Mouse (Mus musculus): ENCODE measurements around the gene Msi1. TPM values are rescaled to one million over a fixed set of nuclear protein-coding genes. Genes with fewer than 3 reads are reported as not detected.

Msi1 gene
- polyA plus RNA-seq, 1 experiment from 2014 or later = 34.0 TPM

GRCm38 (mm10) chr5:115473191-115473590 is 43.8 kb downstream of the Msi1 start:
- 79% methylated on average over 10 of the region's 10 CpGs for WGBS
- Histone ChIP-seq H3K36me3 (ENCODE audit: control insufficient read depth, insufficient read depth, low read length) (no peaks in the 10 kb centered on the region; the same call in 1 of the 2 replicates), H3K27me3 (ENCODE audit: control insufficient read depth, insufficient read depth, low read length) (no peaks in the 10 kb centered on the region), H3K4me1 (ENCODE audit: control insufficient read depth, insufficient read depth, low read length) (0 out of 2 replicates have a peak, but pooled peaks cover 4% of the 10 kb centered on the region), H3K27ac (ENCODE audit: low read depth, low read length) (no peak overlapping the region), H3K9ac (ENCODE audit: low read depth, low read length) (no peak overlapping the region), H3K4me3 (ENCODE audit: low read length) (no peak overlapping the region), H3K4me2 (replicated peaks; ENCODE audit: low read depth, low read length) (no peak overlapping the region), H3K9me3 (ENCODE audit: control insufficient read depth, low read length) (no peaks in the 10 kb centered on the region)
- no peak for ATAC-seq (ENCODE audit: low FRiP score, low TSS enrichment)

GRCm38 (mm10) chr5:115474174-115474828 is 44.9 kb downstream of the Msi1 start:
- Histone ChIP-seq H3K9me3 (ENCODE audit: control insufficient read depth, low read length) (no peaks in the 10 kb centered on the region), H3K27ac (ENCODE audit: low read depth, low read length) (no peak overlapping the region), H3K9ac (ENCODE audit: low read depth, low read length) (no peak overlapping the region), H3K4me3 (ENCODE audit: low read length) (no peak overlapping the region), H3K27me3 (ENCODE audit: control insufficient read depth, insufficient read depth, low read length) (no peaks in the 10 kb centered on the region), H3K4me2 (replicated peaks; ENCODE audit: low read depth, low read length) (no peak overlapping the region), H3K36me3 (ENCODE audit: control insufficient read depth, insufficient read depth, low read length) (peaks cover 1% of the 10 kb centered on the region; the same call in 1 of the 2 replicates), H3K4me1 (ENCODE audit: control insufficient read depth, insufficient read depth, low read length) (0 out of 2 replicates have a peak, but pooled peaks cover 4% of the 10 kb centered on the region)
- 57% methylated on average over 22 of the region's 22 CpGs for WGBS
- no peak for ATAC-seq (ENCODE audit: low FRiP score, low TSS enrichment)

GRCm38 (mm10) chr5:115475337-115476106 is 46.1 kb downstream of the Msi1 start:
- WGBS = 19% methylated on average over 22 of the region's 22 CpGs
- Histone ChIP-seq H3K4me3 (ENCODE audit: low read length) (peak overlapping the region; percentile 29), H3K9ac (ENCODE audit: low read depth, low read length) (peak overlapping the region; percentile 40; the same call in 1 of the 2 replicates), H3K9me3 (ENCODE audit: control insufficient read depth, low read length) (no peaks in the 10 kb centered on the region), H3K36me3 (ENCODE audit: control insufficient read depth, insufficient read depth, low read length) (peaks cover 5% of the 10 kb centered on the region; the same call in 1 of the 2 replicates), H3K27me3 (ENCODE audit: control insufficient read depth, insufficient read depth, low read length) (no peaks in the 10 kb centered on the region), H3K4me1 (ENCODE audit: control insufficient read depth, insufficient read depth, low read length) (0 out of 2 replicates have a peak, but pooled peaks cover 4% of the 10 kb centered on the region), H3K4me2 (replicated peaks; ENCODE audit: low read depth, low read length) (peak overlapping the region; percentile 45), H3K27ac (ENCODE audit: low read depth, low read length) (0 out of 2 replicates have a peak overlapping the region, but pooled peaks have one; percentile 42)
- ATAC-seq (ENCODE audit: low FRiP score, low TSS enrichment) = peak; percentile 74

- ATAC-seq (ENCODE audit: low FRiP score, low TSS enrichment) = no peak; the same call in 1 of the 2 replicates
- peak overlapping the region; percentile 29 for H3K4me3 ChIP-seq (ENCODE audit: low read length)
- no peaks in the 10 kb centered on the region for H3K9me3 ChIP-seq (ENCODE audit: control insufficient read depth, low read length)
- H3K4me2 ChIP-seq (replicated peaks; ENCODE audit: low read depth, low read length) = peak overlapping the region; percentile 45
- peaks cover 5% of the 10 kb centered on the region; the same call in 1 of the 2 replicates for H3K36me3 ChIP-seq (ENCODE audit: control insufficient read depth, insufficient read depth, low read length)
- peak overlapping the region; percentile 42; the same call in 1 of the 2 replicates for H3K27ac ChIP-seq (ENCODE audit: low read depth, low read length)
- H3K4me1 ChIP-seq (ENCODE audit: control insufficient read depth, insufficient read depth, low read length) = 0 out of 2 replicates have a peak, but pooled peaks cover 4% of the 10 kb centered on the region
- H3K9ac ChIP-seq (ENCODE audit: low read depth, low read length) = no peak overlapping the region; the same call in 1 of the 2 replicates
- WGBS = 32% methylated on average over 12 of the region's 12 CpGs
- H3K27me3 ChIP-seq (ENCODE audit: control insufficient read depth, insufficient read depth, low read length) = no peaks in the 10 kb centered on the region
Observed at GRCm38 (mm10) chr5:115476107-115476727, 46.8 kb downstream of the Msi1 start.

GRCm38 (mm10) chr5:115479561-115479960 is 50.2 kb downstream of the Msi1 start:
- 56% methylated on average over 15 of the region's 15 CpGs for WGBS
- no peak for ATAC-seq (ENCODE audit: low FRiP score, low TSS enrichment)

GRCm38 (mm10) chr5:115480101-115480500 is 50.7 kb downstream of the Msi1 start:
- ATAC-seq (ENCODE audit: low FRiP score, low TSS enrichment) = no peak
- Histone ChIP-seq H3K4me2 (replicated peaks; ENCODE audit: low read depth, low read length) (peak overlapping the region; percentile 18; the same call in 1 of the 2 replicates), H3K4me3 (ENCODE audit: low read length) (peak overlapping the region; percentile 3; the same call in 1 of the 2 replicates), H3K27ac (ENCODE audit: low read depth, low read length) (no peak overlapping the region), H3K27me3 (ENCODE audit: control insufficient read depth, insufficient read depth, low read length) (no peaks in the 10 kb centered on the region), H3K36me3 (ENCODE audit: control insufficient read depth, insufficient read depth, low read length) (peaks cover 5% of the 10 kb centered on the region; the same call in 1 of the 2 replicates), H3K9me3 (ENCODE audit: control insufficient read depth, low read length) (no peaks in the 10 kb centered on the region), H3K9ac (ENCODE audit: low read depth, low read length) (no peak overlapping the region), H3K4me1 (ENCODE audit: control insufficient read depth, insufficient read depth, low read length) (peaks cover 13% of the 10 kb centered on the region)
- WGBS = 23% methylated on average over 27 of the region's 27 CpGs

More at GRCm38 (mm10) chr5:115479561-115479960, 50.2 kb downstream of the Msi1 start:
- Histone ChIP-seq H3K36me3 (ENCODE audit: control insufficient read depth, insufficient read depth, low read length) (peaks cover 5% of the 10 kb centered on the region; the same call in 1 of the 2 replicates), H3K27ac (ENCODE audit: low read depth, low read length) (no peak overlapping the region), H3K4me1 (ENCODE audit: control insufficient read depth, insufficient read depth, low read length) (peaks cover 13% of the 10 kb centered on the region), H3K4me3 (ENCODE audit: low read length) (no peak overlapping the region), H3K27me3 (ENCODE audit: control insufficient read depth, insufficient read depth, low read length) (no peaks in the 10 kb centered on the region), H3K9me3 (ENCODE audit: control insufficient read depth, low read length) (no peaks in the 10 kb centered on the region), H3K4me2 (replicated peaks; ENCODE audit: low read depth, low read length) (no peak overlapping the region), H3K9ac (ENCODE audit: low read depth, low read length) (no peak overlapping the region)

GRCm38 (mm10) chr5:115482390-115483265 is 53.2 kb downstream of the Msi1 start:
- 27% methylated on average over 38 of the region's 38 CpGs for WGBS
- Histone ChIP-seq H3K27me3 (ENCODE audit: control insufficient read depth, insufficient read depth, low read length) (no peaks in the 10 kb centered on the region), H3K4me3 (ENCODE audit: low read length) (peak overlapping the region; percentile 12; the same call in 1 of the 2 replicates), H3K4me1 (ENCODE audit: control insufficient read depth, insufficient read depth, low read length) (peaks cover 9% of the 10 kb centered on the region), H3K9ac (ENCODE audit: low read depth, low read length) (peak overlapping the region; percentile 29; the same call in 1 of the 2 replicates), H3K4me2 (replicated peaks; ENCODE audit: low read depth, low read length) (peak overlapping the region; percentile 33), H3K27ac (ENCODE audit: low read depth, low read length) (no peak overlapping the region), H3K36me3 (ENCODE audit: control insufficient read depth, insufficient read depth, low read length) (peaks cover 5% of the 10 kb centered on the region; the same call in 1 of the 2 replicates), H3K9me3 (ENCODE audit: control insufficient read depth, low read length) (no peaks in the 10 kb centered on the region)
- ATAC-seq (ENCODE audit: low FRiP score, low TSS enrichment) = no peak

GRCm38 (mm10) chr5:115483385-115483784 is 54.0 kb downstream of the Msi1 start:
- H3K9me3 ChIP-seq (ENCODE audit: control insufficient read depth, low read length) = no peaks in the 10 kb centered on the region
- H3K4me3 ChIP-seq (ENCODE audit: low read length) = no peak overlapping the region
- H3K27ac ChIP-seq (ENCODE audit: low read depth, low read length) = no peak overlapping the region
- peaks cover 9% of the 10 kb centered on the region for H3K4me1 ChIP-seq (ENCODE audit: control insufficient read depth, insufficient read depth, low read length)
- H3K27me3 ChIP-seq (ENCODE audit: control insufficient read depth, insufficient read depth, low read length) = no peaks in the 10 kb centered on the region
- no peak overlapping the region for H3K4me2 ChIP-seq (replicated peaks; ENCODE audit: low read depth, low read length)
- H3K9ac ChIP-seq (ENCODE audit: low read depth, low read length) = no peak overlapping the region
- no peak for ATAC-seq (ENCODE audit: low FRiP score, low TSS enrichment)
- 41% methylated on average over 6 of the region's 6 CpGs for WGBS
- H3K36me3 ChIP-seq (ENCODE audit: control insufficient read depth, insufficient read depth, low read length) = peaks cover 5% of the 10 kb centered on the region; the same call in 1 of the 2 replicates
